8 mouse cellular contexts compared by ENCODE assay signal in genomic region chr2:130577632-130578031, GRCm38 (mm10). TPM values are rescaled to one million over a fixed set of nuclear protein-coding genes. Genes with fewer than 3 reads are reported as not detected.
DNase-seq lines count a peak whose midpoint lies in the region; TF ChIP-seq lines count a peak whose summit lies in the region.

No protein-coding gene starts in this region.

- no peak for TF ChIP-seq CTCF in lung, adult 2 months (IDR thresholded peaks at IDR 0.05; ENCODE audit: insufficient read depth, low read length)

- H3K4me3 ChIP-seq in lung, adult 2 months (replicated peaks; ENCODE audit: extremely low read depth, low read depth, low read length): no peak overlapping the region

- WGBS in lung, adult 2 months: 7% methylated on average over 12 of the region's 12 CpGs

- TF ChIP-seq POLR2A in lung, adult 2 months (IDR thresholded peaks at IDR 0.05; ENCODE audit: borderline replicate concordance, extremely low read depth, low read depth, low read length): no peak

- peak; percentile 90 for DNase-seq in 416B (ENCODE audit: low read depth)
- DNase-seq in MEL-GATA-1-ER (ENCODE audit: extremely low read depth, low read depth): peak; percentile 72
- peak; percentile 42 for DNase-seq in fibroblast of lung, adult 2 months (ENCODE audit: low read depth)
- DNase-seq in kidney, adult 11 months: peak; percentile 82
- peak; percentile 50 for DNase-seq in lung, adult 2 months
- peak; percentile 45 for DNase-seq in retina, embryonic 14.5 days (ENCODE audit: low spot score)
- DNase-seq in cerebellum, adult 11 months: no peak
- no peak for DNase-seq in right cerebral cortex, postnatal 36 days (ENCODE audit: low spot score in 2 of 2)

- H3K4me1 ChIP-seq in lung, adult 2 months (ENCODE audit: control insufficient read depth, insufficient read depth, low read length): peaks cover 5% of the 10 kb centered on the region; the same call in 1 of the 2 replicates

RNA-seq across cellular contexts. Expression of gene Oxt, which starts 1.7 kb away (rescaled TPM):
- 0.28 TPM in 1 of 2 replicates, not detected in the other for polyA plus RNA-seq in lung, adult 2 months (2012; rRNA removed)

RNA-seq across cellular contexts. Expression of gene Avp, which starts 4.7 kb away (rescaled TPM):
- polyA plus RNA-seq in lung, adult 2 months (2012; rRNA removed): 0.26 TPM in 1 of 2 replicates, not detected in the other

RNA-seq across cellular contexts. Expression of gene Mrps26, which starts 14.1 kb away (rescaled TPM):
- polyA plus RNA-seq in lung, adult 2 months (2012; rRNA removed): 46.3 and 66.6 TPM in 2 replicates

RNA-seq across cellular contexts. Expression of gene Fastkd5, which starts 52.2 kb away (rescaled TPM):
- polyA plus RNA-seq in lung, adult 2 months (2012; rRNA removed): 1.1 and 2.1 TPM in 2 replicates

RNA-seq across cellular contexts. Expression of gene Ubox5, which starts 52.2 kb away (rescaled TPM):
- polyA plus RNA-seq in lung, adult 2 months (2012; rRNA removed): 4.7 and 6.0 TPM in 2 replicates

Comparison
In these comparisons a context has a peak if more than half of its experiments do, and no peak if none do; other contexts are left out.
1. DNase-seq: peak in 416B (single experiment), MEL-GATA-1-ER (single experiment), fibroblast of lung, adult 2 months (single experiment), kidney, adult 11 months (single experiment), lung, adult 2 months (single experiment) and retina, embryonic 14.5 days (single experiment); none in cerebellum, adult 11 months (single experiment) and right cerebral cortex, postnatal 36 days (0 of 2).